Mouse (Mus musculus): ENCODE results near the gene Cygb.
"Not testable (repeated sequence)": the region's sequence is repeated elsewhere in the genome, so short reads cannot be mapped to it uniquely, and the experiment has no call there.

Gene Cygb

DNA sequence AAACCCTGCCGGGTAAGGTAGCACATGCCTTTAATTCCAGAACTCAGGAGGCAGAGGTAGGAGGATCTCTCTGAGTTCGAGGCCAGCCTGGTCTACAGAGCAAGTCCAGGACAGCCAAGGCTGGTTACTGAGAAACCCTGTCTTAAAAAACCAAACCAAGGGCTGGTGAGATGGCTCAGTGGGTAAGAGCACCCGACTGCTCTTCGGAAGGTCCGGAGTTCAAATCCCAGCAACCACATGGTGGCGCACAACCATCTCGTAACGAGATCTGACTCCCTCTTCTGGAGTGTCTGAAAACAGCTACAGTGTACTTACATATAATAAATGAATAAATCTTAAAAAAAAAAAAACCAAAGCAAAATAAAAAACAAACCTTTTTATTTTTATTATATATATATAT, 17.5 kb downstream of the Cygb start:
- DNase-seq (ENCODE audit: low spot score), result not testable (repeated sequence)

GRCm38 (mm10) chr11:116632962-116633361, 21.2 kb downstream of the Cygb start:
- DNase-seq (ENCODE audit: low spot score), result no peak

- DNase-seq (ENCODE audit: low spot score), result no peak
Observed at GRCm38 (mm10) chr11:116630171-116630965, 23.7 kb downstream of the Cygb start.

DNA sequence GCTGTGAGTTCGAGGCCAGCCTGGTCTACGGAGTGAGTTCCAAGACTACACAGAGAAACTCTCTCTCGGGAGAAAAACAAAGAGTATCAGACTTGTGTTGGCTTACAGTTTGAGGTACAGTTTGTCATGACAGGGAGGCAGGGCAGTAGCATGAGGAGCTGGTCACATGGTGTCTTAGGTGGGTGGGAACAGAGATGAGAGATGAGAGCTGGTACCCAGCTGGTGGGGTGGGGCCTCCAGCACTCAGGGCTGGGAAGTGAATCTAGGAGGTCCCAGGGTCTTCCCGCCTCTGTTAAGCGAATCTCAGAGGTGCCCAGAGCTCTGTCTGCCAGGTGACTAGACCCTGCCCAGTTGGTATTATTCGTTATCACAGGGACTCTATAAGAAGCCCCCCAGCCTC, 24.6 kb downstream of the Cygb start:
- no peak for DNase-seq (ENCODE audit: low spot score)

DNA sequence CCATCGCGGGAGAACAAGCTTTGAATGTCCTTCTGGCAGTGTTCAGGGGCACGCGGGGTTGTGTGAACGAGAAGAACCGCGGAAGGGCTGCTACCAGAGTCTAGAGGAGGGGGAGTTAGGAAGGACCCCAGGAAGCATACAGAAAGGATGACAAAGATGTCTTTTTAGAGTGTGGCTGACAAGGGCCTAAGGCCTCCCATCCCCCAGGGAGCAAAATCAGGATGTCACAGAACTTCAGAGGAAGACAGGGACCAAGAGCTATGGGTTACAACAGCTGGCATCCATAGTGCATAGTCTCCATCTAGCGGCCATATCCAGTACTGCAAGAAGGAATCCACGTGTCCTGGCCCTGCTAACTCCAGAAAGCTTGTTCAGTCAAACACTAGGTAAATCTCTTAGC, 25.4 kb downstream of the Cygb start:
- DNase-seq (ENCODE audit: low spot score), result peak; percentile 99

DNA sequence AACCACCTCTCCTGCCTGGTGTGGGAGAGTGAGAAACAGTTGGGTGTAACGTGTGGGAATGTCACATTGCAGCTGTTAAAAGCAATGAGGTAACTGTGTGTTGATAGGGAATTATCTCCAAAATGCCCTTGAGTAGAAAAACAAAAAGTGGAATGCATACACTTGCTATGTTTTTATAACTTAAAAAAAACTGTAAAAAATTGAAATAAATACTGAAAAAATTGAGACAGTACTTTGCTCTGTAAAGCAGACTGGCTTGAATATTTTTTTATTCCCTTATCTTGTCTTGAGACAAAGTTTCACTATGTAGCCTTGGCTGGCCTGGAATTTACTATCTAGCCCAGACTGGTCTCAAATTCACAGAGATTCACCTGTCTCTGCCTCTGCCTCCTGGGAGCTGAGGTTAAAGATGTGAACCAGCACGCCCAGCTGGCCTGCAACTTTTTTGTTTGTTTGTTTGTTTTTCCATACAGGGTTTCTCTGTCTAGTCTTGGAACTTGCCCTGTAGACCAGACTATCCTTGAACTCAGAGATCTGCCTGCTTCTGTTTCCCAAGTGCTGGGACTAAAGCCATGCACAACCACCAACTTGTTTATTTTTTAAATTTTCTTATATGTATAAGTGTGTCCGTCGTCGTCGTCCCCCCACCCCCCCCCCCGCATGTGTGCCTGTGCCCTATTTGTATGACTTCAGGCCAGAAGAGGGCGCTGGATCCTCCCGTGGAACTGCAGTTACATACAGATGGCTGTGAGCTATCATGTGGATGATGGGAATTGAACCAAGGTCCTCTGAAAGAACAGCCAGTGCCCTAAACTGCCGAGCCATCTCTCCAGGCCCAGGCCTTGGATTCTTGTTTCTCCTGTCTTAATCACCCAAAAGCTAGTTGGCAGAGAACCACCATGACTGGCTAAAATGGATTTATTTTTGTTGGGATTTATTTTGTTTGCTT, 26.8 kb downstream of the Cygb start:
- DNase-seq (ENCODE audit: low spot score), result peak; percentile 42

GRCm38 (mm10) chr11:116626299-116627071, 27.6 kb downstream of the Cygb start, which contains the start of gene Rhbdf2:
Rhbdf2 (minus strand) TSS chr11:116627019.
- DNase-seq (ENCODE audit: low spot score), result no peak

DNA sequence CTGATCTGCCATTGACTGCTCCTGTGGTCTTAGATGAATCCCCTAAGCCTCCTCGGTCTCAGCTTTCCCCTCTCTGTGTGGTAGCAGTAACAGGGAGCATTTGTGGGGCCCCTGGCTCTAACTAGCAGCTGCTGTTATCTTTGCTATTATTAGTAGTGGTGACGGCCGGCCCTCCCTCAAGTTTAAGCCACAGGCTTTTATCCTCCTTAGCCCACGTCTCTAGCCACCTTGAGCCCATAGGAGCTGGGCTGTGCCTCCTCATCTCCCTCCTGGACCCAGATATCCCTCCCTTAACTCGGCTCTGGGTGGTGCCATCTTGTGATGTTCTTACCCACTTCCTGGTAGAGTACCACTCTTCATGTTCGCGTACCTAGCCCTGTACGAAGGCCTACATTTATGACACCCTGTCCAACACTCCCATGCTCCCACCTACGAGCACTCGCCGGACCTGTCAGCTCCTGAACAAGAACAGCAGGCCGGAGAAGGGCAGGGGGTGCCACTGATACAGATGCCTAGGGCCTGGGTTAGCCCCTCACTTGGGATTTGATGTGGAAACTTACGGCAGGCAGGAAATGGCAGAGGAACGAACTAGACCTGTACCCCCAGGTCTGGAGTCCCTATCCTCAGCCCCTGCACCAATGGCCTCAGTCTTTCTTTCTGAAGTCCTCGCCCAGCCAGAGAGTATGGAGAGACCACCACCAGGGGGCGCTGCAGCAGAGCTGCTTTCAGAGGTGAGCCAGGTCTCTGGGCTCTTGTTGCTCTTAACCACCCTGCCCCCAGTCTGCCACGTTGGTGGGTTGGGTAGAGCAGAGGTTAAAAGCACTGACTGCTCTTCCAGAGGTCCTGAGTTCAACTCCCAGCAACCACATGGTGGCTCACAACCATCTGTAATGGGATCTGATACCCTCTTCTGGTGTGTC, 28.8 kb downstream of the Cygb start:
- DNase-seq (ENCODE audit: low spot score), result peak; percentile 69

GRCm38 (mm10) chr11:116624131-116624832, 29.8 kb downstream of the Cygb start:
- DNase-seq (ENCODE audit: low spot score), result peak; percentile 86

DNA sequence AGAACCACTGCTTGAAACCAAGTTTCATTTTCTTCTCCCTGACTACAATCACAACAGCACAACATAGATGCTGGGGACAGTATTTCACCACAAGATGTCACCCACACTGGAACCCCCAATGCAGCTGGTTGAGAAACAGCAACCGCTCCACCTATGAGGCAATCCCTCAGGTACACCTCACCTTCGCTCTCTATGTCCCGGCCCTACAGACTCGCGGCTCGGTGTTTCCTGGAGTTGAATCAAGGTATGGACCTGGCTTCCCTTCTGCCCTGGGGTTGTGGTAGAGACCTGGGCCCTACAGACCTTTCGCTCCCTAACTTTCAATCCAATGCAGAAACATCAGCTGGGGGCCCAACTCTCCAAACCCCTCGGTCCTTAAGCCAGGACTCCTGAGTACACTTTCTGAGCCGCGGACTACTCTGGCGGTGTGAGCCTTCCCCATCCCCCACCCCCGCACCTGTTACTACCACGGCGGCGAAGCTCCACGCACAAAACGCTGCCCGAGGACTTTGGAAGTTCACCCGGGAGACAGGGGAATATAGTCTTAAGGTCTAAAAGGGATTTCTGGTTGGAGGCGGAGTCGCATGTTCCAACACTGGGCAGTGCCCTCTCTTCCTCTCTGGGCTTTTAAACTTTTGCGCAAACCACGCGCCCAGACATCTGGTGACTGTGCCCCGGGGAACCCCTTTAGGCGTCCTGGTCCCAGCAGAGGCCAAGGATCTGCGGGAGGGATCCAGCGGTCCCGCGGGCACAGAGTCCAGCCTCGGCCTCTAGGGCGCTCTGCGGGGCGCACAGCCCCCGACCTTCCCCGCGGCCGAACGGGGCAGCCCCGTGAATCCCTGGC, 30.6 kb downstream of the Cygb start:
- no peak for DNase-seq (ENCODE audit: low spot score)

- DNase-seq (ENCODE audit: low spot score), result no peak
Observed at GRCm38 (mm10) chr11:116621258-116621704, 32.8 kb downstream of the Cygb start.

- DNase-seq (ENCODE audit: low spot score), result no peak
Observed at GRCm38 (mm10) chr11:116620559-116621253, 33.4 kb downstream of the Cygb start.

DNA sequence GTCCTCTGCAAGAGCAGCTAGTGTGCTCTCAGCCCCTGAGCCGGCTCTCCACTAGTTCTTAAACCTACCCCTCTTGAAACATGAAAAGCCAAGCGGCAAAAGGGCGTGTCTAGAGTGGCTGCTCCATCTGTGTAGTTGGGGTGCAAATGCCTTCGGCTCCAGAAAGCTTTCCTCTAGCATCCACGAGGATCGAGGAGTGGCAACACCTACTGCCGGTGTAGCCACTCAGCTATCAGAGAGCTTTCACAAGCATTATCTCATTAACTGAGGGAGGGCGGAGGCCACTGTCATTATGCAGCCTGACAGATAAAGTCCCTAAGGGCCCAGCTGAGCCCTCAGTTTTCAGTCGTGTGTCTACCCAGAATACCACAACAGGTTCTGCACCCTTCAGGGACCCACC, 34.0 kb downstream of the Cygb start:
- no peak for DNase-seq (ENCODE audit: low spot score)

DNA sequence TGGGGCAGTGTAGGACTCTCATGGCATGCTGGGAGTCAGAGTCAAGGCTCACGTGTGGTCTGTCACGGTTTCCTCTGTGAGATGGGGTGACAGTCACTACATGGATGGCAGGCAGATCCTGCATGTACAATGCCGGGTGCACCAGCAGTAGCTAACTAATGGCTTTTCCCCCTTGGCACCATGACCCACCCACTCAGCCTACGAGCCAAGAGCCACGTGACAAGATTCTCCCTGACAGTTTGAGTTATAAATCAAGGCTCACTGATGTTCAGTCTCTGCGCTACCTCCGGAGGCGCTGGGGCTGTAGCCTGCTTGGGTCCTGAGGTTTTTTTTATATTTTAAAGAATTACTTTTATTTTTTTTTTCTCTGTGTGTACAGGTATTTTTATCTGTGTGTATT, 34.6 kb downstream of the Cygb start:
- DNase-seq (ENCODE audit: low spot score), result peak; percentile 32

DNA sequence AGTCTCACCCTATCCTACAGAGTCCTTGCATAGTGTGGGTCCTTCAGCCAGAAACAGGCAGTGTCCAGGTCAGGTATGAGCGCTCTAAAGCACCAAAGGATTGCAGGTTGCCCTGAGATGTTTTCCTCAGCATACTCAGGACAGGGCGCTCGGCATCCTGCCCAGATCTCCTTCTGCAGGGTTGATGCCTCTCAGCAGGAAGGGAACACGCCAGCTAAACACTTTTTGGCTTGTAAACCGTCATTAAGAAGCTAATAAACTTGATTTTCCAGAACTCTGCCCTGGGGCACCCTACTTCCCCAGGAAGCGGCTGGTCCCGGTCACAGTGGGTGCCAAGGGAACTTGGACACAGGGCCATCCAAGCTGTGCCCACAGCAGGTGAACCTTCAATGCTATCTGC, 35.0 kb downstream of the Cygb start:
- DNase-seq (ENCODE audit: low spot score), result no peak

DNA sequence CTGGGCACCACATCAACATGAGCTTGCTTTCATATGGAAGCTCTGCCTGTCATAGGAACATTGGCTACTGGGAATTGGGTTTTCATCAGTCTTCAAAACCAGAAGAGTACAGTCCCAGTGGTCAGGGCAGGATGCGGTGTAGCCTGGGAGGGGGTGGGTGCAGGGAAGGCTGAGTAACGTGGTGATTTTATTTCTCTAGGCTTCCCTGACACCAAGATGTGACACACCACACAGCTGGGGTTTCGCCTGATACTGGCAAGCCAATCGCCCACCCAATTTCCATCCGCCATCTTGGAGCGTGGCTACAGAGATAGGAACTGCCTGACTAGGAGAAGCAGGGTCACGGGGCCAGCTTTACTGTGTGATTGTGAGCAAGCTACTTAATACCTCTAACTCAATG, 35.4 kb downstream of the Cygb start:
- DNase-seq (ENCODE audit: low spot score), result no peak

DNA sequence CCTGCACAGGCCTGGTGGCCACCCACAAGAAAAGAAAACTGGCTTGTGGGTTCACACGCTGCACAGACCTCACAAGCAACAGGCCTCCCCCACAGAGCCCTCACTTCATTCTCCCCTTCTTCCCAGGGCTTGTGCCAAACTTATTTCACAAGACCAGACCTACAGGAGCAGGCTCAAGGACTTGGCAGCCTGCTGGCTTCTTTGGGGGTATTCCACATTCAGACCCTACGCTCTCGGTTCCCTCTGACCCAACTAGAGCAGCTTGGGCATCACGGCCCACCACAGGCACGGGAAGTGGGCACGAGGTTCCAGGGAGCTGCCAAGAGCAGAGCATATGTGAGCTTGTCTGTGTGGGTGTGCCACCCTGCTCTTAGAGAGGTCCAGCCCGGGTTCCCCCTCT, 36.5 kb downstream of the Cygb start:
- DNase-seq (ENCODE audit: low spot score), result no peak

DNA sequence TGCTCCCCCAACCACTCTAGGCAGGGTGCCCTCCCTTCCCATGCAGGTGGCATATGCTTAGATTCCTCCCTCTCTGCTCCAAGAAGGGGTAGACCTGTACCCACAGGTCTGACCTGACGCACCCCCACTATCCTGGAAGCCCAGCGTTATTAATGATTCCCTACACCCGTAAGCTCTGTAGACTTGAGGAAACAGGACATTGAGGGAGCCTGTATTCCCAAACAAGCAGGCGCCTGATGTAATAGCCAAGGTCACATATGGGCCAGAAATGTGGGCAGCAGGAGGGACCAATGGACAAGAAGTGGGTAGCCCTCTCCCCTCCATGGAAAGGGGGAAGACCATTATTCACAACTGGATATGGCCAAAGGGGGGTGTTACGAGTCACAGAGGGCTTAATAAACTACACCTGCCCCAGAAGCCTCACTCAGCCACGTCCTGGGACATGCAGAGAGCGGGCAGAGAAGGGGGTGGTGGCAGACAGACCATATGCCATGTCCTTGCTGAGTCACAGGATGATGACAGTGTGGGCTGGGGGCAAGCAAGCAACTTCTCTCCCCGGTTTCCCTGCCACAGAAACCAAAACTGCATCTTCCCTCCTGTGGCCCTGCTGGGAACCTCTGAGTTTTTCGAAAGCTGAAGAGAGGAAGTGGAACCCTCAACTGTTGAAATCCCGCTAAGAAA, 37.5 kb downstream of the Cygb start:
- DNase-seq (ENCODE audit: low spot score), result no peak

Data from retina, embryonic 14.5 days (tissue).